Mouse (Mus musculus) embryonic facial prominence, embryonic 13.5 days (tissue): ENCODE measurements around the gene Adgrf5. TPM values are rescaled to one million over a fixed set of nuclear protein-coding genes. Genes with fewer than 3 reads are reported as not detected.
"Not testable (repeated sequence)": the region's sequence is repeated elsewhere in the genome, so short reads cannot be mapped to it uniquely, and the experiment has no call there.

Experiments used
- ATAC-seq: fragments of 200-750 bp; cut with Nextera tagmentation; 2 replicates; pipeline ENCODE4 v1.8.0; 2017; ENCODE audit warnings: low read depth; ENCODE audit not compliant: insufficient number of reproducible peaks, insufficient read depth, low FRiP score, low TSS enrichment
- H3K27ac ChIP-seq: fragments of 300-500 bp; sonication (generic); 2 replicates; pipeline ENCODE4 v1.5.1; 2015; ENCODE audit warnings: moderate library complexity, mild to moderate bottlenecking, inconsistent platforms
- H3K27me3 ChIP-seq: fragments of 300-500 bp; sonication (generic); 2 replicates; pipeline ENCODE4 v1.6.1; 2015; ENCODE audit warnings: mild to moderate bottlenecking, inconsistent platforms
- H3K36me3 ChIP-seq: fragments of 300-500 bp; sonication (generic); 2 replicates; pipeline ENCODE4 v1.6.1; 2015; ENCODE audit warnings: mild to moderate bottlenecking, inconsistent platforms
- H3K4me1 ChIP-seq: fragments of 300-500 bp; sonication (generic); 2 replicates; pipeline ENCODE4 v1.6.1; 2015; ENCODE audit warnings: inconsistent platforms
- H3K4me2 ChIP-seq: fragments of 300-500 bp; sonication (generic); 2 replicates; pipeline ENCODE4 v1.6.1; 2015; ENCODE audit warnings: moderate library complexity, mild to moderate bottlenecking, inconsistent platforms
- H3K4me3 ChIP-seq: fragments of 300-500 bp; sonication (generic); 2 replicates; pipeline ENCODE4 v1.5.1; 2015; ENCODE audit warnings: mild to moderate bottlenecking, inconsistent platforms
- H3K9ac ChIP-seq: fragments of 300-500 bp; sonication (generic); 2 replicates; pipeline ENCODE4 v1.6.1; 2015; ENCODE audit warnings: mild to moderate bottlenecking, inconsistent platforms
- H3K9me3 ChIP-seq: fragments of 300-500 bp; sonication (generic); 2 replicates; pipeline ENCODE4 v1.6.1; 2016; ENCODE audit warnings: inconsistent platforms
- WGBS: fragments of 180-500 bp; shearing (Covaris S2); methylation state at CpG from one replicate; pipeline ENCODE4 v1.1.7; 2015; ENCODE audit warnings: mixed read lengths; 5-methylcytosine and 5-hydroxymethylcytosine counted together
- polyA plus RNA-seq: library from polyadenylated mRNA; unstranded; fragments of >200 nt; fragmentation: Nextera tagmentation; extraction: Ambion mirVana; gene quantifications from 2 replicates; pipeline ENCODE4 v1.2.1, GENCODE M21; 2015

Adgrf5 gene
- 8.7 and 9.2 TPM in 2 replicates for polyA plus RNA-seq

- peaks cover 21% of the 10 kb centered on the region for H3K4me1 ChIP-seq
- no peak within 1 kb of the TSS for H3K27ac ChIP-seq
- no peaks in the 10 kb centered on the region for H3K36me3 ChIP-seq
- H3K9ac ChIP-seq = no peak within 1 kb of the TSS
- 0 out of 2 replicates have a peak within 1 kb of the TSS, but pooled peaks have one; percentile 11 for H3K4me3 ChIP-seq
- no peaks in the 10 kb centered on the region for H3K27me3 ChIP-seq
- 53% methylated on average over 16 of the region's 16 CpGs for WGBS
- peak within 1 kb of the TSS; percentile 16; the same call in 1 of the 2 replicates for H3K4me2 ChIP-seq
- H3K9me3 ChIP-seq = no peaks in the 10 kb centered on the region
- ATAC-seq = no peak
Observed at GRCm38 (mm10) chr17:43359826-43360619, at the start of gene Adgrf5. Gene Adgrf5 (plus strand): TSS chr17:43360451.

- H3K27ac ChIP-seq = no peak overlapping the region
- no peak for ATAC-seq
- 49% methylated on average over 7 of the region's 7 CpGs for WGBS
- peak overlapping the region; percentile 67 for H3K4me2 ChIP-seq
- no peak overlapping the region for H3K4me3 ChIP-seq
- H3K9ac ChIP-seq = no peak overlapping the region
- H3K36me3 ChIP-seq = no peaks in the 10 kb centered on the region
- H3K27me3 ChIP-seq = no peaks in the 10 kb centered on the region
- H3K4me1 ChIP-seq = peaks cover 6% of the 10 kb centered on the region
- H3K9me3 ChIP-seq = no peaks in the 10 kb centered on the region
Observed at GRCm38 (mm10) chr17:43325986-43326671, 34.1 kb upstream of the Adgrf5 start.

GRCm38 (mm10) chr17:43326726-43327700 is 33.2 kb upstream of the Adgrf5 start:
- Histone ChIP-seq H3K4me1 (peaks cover 6% of the 10 kb centered on the region), H3K9me3 (no peaks in the 10 kb centered on the region), H3K27ac (0 out of 2 replicates have a peak overlapping the region, but pooled peaks have one; percentile 44), H3K27me3 (no peaks in the 10 kb centered on the region), H3K4me2 (peak overlapping the region; percentile 67), H3K4me3 (peak overlapping the region; percentile 37), H3K9ac (peak overlapping the region; percentile 58), H3K36me3 (no peaks in the 10 kb centered on the region)
- WGBS = 12% methylated on average over 29 of the region's 29 CpGs
- 0 out of 2 replicates have a peak, but pooled peaks have one; percentile 75 for ATAC-seq

- Histone ChIP-seq H3K4me2 (no peak overlapping the region), H3K27me3 (no peaks in the 10 kb centered on the region), H3K4me3 (no peak overlapping the region), H3K9ac (no peak overlapping the region), H3K27ac (no peak overlapping the region), H3K9me3 (no peaks in the 10 kb centered on the region), H3K4me1 (peaks cover 12% of the 10 kb centered on the region), H3K36me3 (no peaks in the 10 kb centered on the region)
- ATAC-seq = no peak
- 82% methylated on average over 6 of the region's 6 CpGs for WGBS
Observed at GRCm38 (mm10) chr17:43327810-43328209, 32.4 kb upstream of the Adgrf5 start.

GRCm38 (mm10) chr17:43329216-43329615 is 31.0 kb upstream of the Adgrf5 start:
- peaks cover 14% of the 10 kb centered on the region for H3K4me1 ChIP-seq
- H3K4me2 ChIP-seq = no peak overlapping the region
- H3K36me3 ChIP-seq = no peaks in the 10 kb centered on the region
- no peaks in the 10 kb centered on the region for H3K27me3 ChIP-seq
- no peak overlapping the region for H3K27ac ChIP-seq
- ATAC-seq = no peak
- H3K9me3 ChIP-seq = no peaks in the 10 kb centered on the region
- H3K4me3 ChIP-seq = no peak overlapping the region
- 87% methylated on average over 4 of the region's 4 CpGs for WGBS
- no peak overlapping the region for H3K9ac ChIP-seq

- Histone ChIP-seq H3K4me3 (no peak overlapping the region), H3K9ac (no peak overlapping the region), H3K27ac (no peak overlapping the region), H3K27me3 (no peaks in the 10 kb centered on the region), H3K9me3 (no peaks in the 10 kb centered on the region), H3K36me3 (no peaks in the 10 kb centered on the region), H3K4me2 (no peak overlapping the region), H3K4me1 (peaks cover 17% of the 10 kb centered on the region)
- WGBS = 79% methylated on average over 7 of the region's 7 CpGs
- ATAC-seq = no peak
Observed at GRCm38 (mm10) chr17:43329761-43330183, 30.5 kb upstream of the Adgrf5 start.

GRCm38 (mm10) chr17:43332686-43333085 is 27.6 kb upstream of the Adgrf5 start:
- H3K4me1 ChIP-seq = peaks cover 10% of the 10 kb centered on the region; the same call in 1 of the 2 replicates
- no peak overlapping the region for H3K4me2 ChIP-seq
- H3K27ac ChIP-seq = no peak overlapping the region
- H3K9me3 ChIP-seq = no peaks in the 10 kb centered on the region
- H3K9ac ChIP-seq = no peak overlapping the region
- H3K27me3 ChIP-seq = no peaks in the 10 kb centered on the region
- 68% methylated on average over 5 of the region's 5 CpGs for WGBS
- no peak overlapping the region for H3K4me3 ChIP-seq
- no peak for ATAC-seq
- H3K36me3 ChIP-seq = no peaks in the 10 kb centered on the region

GRCm38 (mm10) chr17:43334074-43334473 is 26.2 kb upstream of the Adgrf5 start:
- Histone ChIP-seq H3K4me1 (peaks cover 10% of the 10 kb centered on the region; the same call in 1 of the 2 replicates), H3K4me2 (no peak overlapping the region), H3K9me3 (no peaks in the 10 kb centered on the region), H3K36me3 (no peaks in the 10 kb centered on the region), H3K27me3 (no peaks in the 10 kb centered on the region), H3K4me3 (no peak overlapping the region), H3K27ac (no peak overlapping the region), H3K9ac (no peak overlapping the region)
- 75% methylated on average over 9 of the region's 9 CpGs for WGBS
- ATAC-seq = no peak

- H3K4me2 ChIP-seq = no peak overlapping the region
- H3K27ac ChIP-seq = no peak overlapping the region
- no peaks in the 10 kb centered on the region for H3K9me3 ChIP-seq
- WGBS = 80% methylated on average over 2 of the region's 2 CpGs
- peaks cover 7% of the 10 kb centered on the region; the same call in 1 of the 2 replicates for H3K4me1 ChIP-seq
- no peaks in the 10 kb centered on the region for H3K36me3 ChIP-seq
- no peak overlapping the region for H3K9ac ChIP-seq
- no peak for ATAC-seq
- no peaks in the 10 kb centered on the region for H3K27me3 ChIP-seq
- H3K4me3 ChIP-seq = no peak overlapping the region
Observed at GRCm38 (mm10) chr17:43337643-43338042, 22.6 kb upstream of the Adgrf5 start.

GRCm38 (mm10) chr17:43338279-43338678 is 22.0 kb upstream of the Adgrf5 start:
- Histone ChIP-seq H3K4me1 (0 out of 2 replicates have a peak, but pooled peaks cover 3% of the 10 kb centered on the region), H3K4me2 (no peak overlapping the region), H3K9me3 (no peaks in the 10 kb centered on the region), H3K4me3 (no peak overlapping the region), H3K36me3 (no peaks in the 10 kb centered on the region), H3K27me3 (no peaks in the 10 kb centered on the region), H3K27ac (no peak overlapping the region), H3K9ac (no peak overlapping the region)
- no peak for ATAC-seq
- WGBS = 84% methylated on average over 3 of the region's 3 CpGs

- 93% methylated on average over 2 of the region's 2 CpGs for WGBS
Observed at GRCm38 (mm10) chr17:43346499-43346898, 13.8 kb upstream of the Adgrf5 start.

More at GRCm38 (mm10) chr17:43346499-43346898, 13.8 kb upstream of the Adgrf5 start:
- H3K4me1 ChIP-seq, H3K27ac ChIP-seq, H3K36me3 ChIP-seq, ATAC-seq, H3K9ac ChIP-seq, H3K9me3 ChIP-seq, H3K4me2 ChIP-seq, H3K27me3 ChIP-seq, H3K4me3 ChIP-seq: not testable (repeated sequence)
